Mouse (Mus musculus) lung, adult 2 months (tissue): ENCODE results near the gene Zfp444. TPM values are rescaled to one million over a fixed set of nuclear protein-coding genes. Genes with fewer than 3 reads are reported as not detected.
A peak's percentile ranks its signal among the peaks of the same experiment; 100 is the strongest.

Experiments used
- DNase-seq: peaks from one replicate; pipeline ENCODE4 v3.0.0; 2022
- H3K4me1 ChIP-seq: fragments of 200-500 bp; 2 replicates; pipeline ENCODE4 v1.6.1; 2011; ENCODE audit warnings: low read length; ENCODE audit not compliant: control insufficient read depth, insufficient read depth
- H3K4me3 ChIP-seq: fragments of 200-500 bp; replicated peaks from 2 replicates; pipeline ENCODE3; 2011; ENCODE audit warnings: low read depth, mild to moderate bottlenecking, control low read depth, low read length; ENCODE audit errors: extremely low read depth
- CTCF ChIP-seq: fragments of 200-500 bp; IDR thresholded peaks from 2 replicates; pipeline ENCODE4 v1.5.1; 2011; ENCODE audit warnings: mild to moderate bottlenecking, low read length, control low read depth; ENCODE audit not compliant: insufficient read depth
- POLR2A ChIP-seq: fragments of 200-500 bp; IDR thresholded peaks from 2 replicates; pipeline ENCODE4 v1.6.1; 2011; ENCODE audit warnings: low read depth, mild to moderate bottlenecking, control low read depth, low read length, borderline replicate concordance; ENCODE audit errors: extremely low read depth
- WGBS: fragments of 180-500 bp; shearing (Covaris S2); methylation state at CpG from one replicate; pipeline ENCODE4 v1.1.7; 2018; 5-methylcytosine and 5-hydroxymethylcytosine counted together
- polyA plus RNA-seq: library from polyadenylated mRNA; depleted of rRNA; stranded (reverse); fragments of >200 nt; gene quantifications from 2 replicates; pipeline ENCODE4 v1.2.3, GENCODE M21; 2012

Gene Zfp444
- polyA plus RNA-seq, 1 experiment = 35.2 TPM

DNA sequence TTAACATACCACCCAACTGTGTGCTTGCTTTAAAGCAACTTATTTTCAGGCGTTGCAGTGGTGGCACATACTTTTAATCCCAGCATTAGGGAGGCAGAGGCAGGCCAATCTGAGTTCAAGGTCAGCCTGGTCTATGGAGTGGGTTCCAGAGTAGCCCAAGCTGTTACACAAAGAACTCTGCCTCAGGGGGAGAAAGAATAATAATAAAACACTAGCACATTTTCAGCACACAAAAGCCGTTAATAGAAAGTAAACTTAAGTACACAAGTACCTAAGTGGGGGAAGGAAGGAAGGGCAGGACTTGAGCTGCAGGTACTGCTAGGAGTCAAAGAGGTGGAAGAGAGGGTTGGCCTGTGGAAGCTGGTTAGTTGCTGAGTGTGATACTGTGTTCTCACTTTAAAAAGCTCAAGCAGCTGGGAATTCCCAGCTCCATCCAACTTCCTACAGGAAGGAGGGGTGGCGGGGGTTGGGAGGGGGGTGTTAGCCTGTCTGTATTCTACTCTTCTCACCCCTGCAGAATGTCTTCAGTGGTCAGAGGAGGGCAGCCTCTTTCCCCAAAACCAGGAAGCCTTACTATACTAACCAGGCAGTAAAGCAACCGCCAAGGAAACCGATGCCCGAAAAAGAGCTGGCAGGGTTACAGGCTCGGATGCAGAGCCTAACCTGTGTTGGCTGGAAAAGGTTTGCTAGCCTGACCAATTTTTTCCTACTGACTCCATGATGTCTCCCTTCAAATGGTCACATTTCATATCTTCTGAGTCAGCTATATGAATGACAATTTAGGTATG lies 25.6 kb upstream of the Zfp444 start:
- peaks cover 42% of the 10 kb centered on the region for H3K4me1 ChIP-seq
- no peak for DNase-seq
- H3K4me3 ChIP-seq = no peak overlapping the region
- no peak for TF ChIP-seq POLR2A
- TF ChIP-seq CTCF = no peak
- WGBS = 20% methylated on average over 7 of the region's 7 CpGs

DNA sequence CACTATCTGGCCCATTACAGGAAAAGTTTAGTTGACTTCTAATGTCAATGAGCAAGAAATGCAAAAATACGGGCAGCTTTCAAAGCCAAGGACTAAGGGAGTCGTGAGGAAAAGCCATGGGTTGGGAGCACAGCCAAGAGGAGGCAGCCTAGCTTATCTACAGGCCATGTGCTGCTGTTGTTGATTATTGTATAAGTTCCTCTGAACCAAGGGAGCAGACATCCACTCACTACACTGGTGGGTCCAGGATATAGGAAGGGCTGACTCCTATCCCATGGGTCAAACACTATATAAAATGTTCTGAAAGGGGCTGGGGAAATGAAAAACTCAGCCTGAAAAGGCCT lies 25.1 kb upstream of the Zfp444 start:
- Histone ChIP-seq H3K4me3 (no peak overlapping the region), H3K4me1 (peaks cover 45% of the 10 kb centered on the region)
- TF ChIP-seq CTCF = no peak
- TF ChIP-seq POLR2A = no peak
- no peak for DNase-seq
- 16% methylated on average over 2 of the region's 2 CpGs for WGBS

DNA sequence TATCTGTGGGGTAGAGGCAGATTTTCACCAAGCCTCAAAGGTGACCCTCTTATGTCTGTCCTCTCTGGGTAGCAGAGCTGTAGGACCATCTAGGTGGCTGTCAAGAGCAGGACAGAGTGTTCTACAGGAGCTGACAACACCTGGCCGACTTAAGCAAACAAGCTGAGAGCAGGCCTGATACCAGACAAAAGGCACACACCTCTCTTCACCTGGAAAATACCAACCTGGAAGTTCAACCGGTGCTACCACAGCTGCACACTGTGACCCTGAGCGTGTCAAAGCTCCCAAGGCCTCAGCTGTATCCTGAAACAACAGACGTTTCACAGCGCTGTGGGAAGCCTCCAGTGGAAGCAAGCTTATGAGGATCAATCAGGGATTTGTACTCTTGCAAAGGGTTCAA lies 24.3 kb upstream of the Zfp444 start:
- peak; percentile 44 for DNase-seq
- 58% methylated on average over 5 of the region's 5 CpGs for WGBS
- peaks cover 48% of the 10 kb centered on the region for H3K4me1 ChIP-seq

DNA sequence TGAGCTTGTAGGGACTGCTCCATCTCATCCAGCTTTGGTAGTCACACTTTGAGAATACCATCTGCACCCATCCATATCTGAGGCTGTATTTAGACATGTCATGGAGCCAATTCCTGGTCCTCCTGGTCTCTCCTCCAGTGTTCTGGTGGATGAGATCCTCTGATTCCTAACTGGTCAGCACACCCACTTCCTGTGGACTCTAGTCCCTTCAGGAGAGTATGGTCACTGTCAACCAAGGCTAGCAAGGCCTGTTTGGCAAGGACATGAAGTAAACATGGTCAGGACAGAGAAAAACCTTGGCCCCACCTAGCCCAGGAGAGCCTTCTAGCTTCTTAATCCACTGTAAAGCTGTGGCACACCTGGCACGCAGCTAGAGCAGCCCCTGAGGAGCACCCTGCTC lies 20.8 kb upstream of the Zfp444 start:
- DNase-seq = no peak
- 39% methylated on average over 1 of the region's 1 CpGs for WGBS
- H3K4me3 ChIP-seq = no peak overlapping the region
- peaks cover 36% of the 10 kb centered on the region for H3K4me1 ChIP-seq
- TF ChIP-seq POLR2A (no peak), CTCF (no peak)

More for the DNA sequence above, 24.3 kb upstream of the Zfp444 start:
- no peak overlapping the region for H3K4me3 ChIP-seq
- no peak for TF ChIP-seq POLR2A
- no peak for TF ChIP-seq CTCF

DNA sequence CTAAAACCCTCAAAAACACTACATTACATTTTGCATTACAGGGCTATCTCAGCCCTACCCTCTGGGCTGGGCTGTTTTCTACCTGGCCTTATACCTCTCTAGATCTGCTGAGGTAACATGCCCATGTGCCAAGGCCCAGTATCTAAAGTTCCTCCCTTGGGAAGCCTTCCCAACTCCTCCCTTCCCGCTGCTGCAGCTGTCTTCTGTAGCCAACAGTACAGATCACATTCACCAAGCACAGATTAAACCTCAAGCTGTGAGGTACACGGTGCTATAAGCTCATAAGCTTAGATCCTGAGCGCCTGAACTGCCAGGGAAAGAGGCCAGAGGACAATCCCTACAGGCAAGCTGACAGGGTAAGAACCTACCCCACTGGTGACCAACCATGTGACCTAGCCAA lies 20.0 kb upstream of the Zfp444 start:
- peaks cover 40% of the 10 kb centered on the region for H3K4me1 ChIP-seq
- no peak for TF ChIP-seq CTCF
- TF ChIP-seq POLR2A = no peak
- DNase-seq = no peak
- no peak overlapping the region for H3K4me3 ChIP-seq
- 54% methylated on average over 3 of the region's 3 CpGs for WGBS

DNA sequence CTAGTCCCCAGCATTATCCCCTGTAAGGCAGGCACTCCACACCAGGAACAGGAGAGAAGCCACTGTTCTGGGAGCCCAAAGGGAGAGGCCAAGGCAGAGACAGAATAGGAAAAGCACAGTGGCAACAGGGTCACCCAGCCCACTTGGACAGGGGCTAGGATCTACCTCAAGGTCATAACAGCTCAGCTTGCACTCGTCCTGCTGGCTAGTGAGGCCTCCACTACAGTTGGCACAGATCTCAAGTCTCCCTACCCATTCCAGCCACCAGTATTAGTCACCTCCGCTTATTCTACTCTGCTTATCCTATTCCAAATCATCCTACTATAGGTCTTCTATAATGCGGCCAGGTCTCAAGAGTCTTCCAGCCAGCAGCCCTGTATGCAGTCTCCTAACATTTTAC lies 18.9 kb upstream of the Zfp444 start:
- H3K4me1 ChIP-seq = peaks cover 33% of the 10 kb centered on the region
- DNase-seq = no peak
- 60% methylated on average over 3 of the region's 3 CpGs for WGBS
- H3K4me3 ChIP-seq = no peak overlapping the region
- TF ChIP-seq POLR2A (no peak), CTCF (no peak)

DNA sequence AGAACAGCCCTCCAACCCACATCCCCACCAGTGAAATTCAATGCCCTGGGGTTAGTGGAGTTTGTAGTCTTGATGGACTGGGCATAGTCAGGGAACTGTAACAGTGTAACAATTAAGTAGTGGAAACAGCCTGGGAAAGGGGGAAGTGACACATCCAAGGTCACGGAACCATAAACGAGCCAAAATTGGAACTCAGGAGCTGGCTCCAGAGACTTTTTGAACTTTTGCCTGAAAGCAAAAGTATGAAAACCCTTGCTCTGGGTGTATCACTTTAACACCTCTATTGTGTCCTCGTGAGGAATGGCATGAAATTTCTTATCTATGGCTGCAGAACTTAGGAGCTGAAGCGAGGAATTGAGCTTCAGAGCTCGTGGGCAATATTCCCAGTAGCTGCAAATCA lies 17.9 kb upstream of the Zfp444 start:
- TF ChIP-seq POLR2A (no peak), CTCF (no peak)
- Histone ChIP-seq H3K4me1 (peaks cover 23% of the 10 kb centered on the region), H3K4me3 (no peak overlapping the region)
- DNase-seq = no peak
- 37% methylated on average over 5 of the region's 5 CpGs for WGBS

DNA sequence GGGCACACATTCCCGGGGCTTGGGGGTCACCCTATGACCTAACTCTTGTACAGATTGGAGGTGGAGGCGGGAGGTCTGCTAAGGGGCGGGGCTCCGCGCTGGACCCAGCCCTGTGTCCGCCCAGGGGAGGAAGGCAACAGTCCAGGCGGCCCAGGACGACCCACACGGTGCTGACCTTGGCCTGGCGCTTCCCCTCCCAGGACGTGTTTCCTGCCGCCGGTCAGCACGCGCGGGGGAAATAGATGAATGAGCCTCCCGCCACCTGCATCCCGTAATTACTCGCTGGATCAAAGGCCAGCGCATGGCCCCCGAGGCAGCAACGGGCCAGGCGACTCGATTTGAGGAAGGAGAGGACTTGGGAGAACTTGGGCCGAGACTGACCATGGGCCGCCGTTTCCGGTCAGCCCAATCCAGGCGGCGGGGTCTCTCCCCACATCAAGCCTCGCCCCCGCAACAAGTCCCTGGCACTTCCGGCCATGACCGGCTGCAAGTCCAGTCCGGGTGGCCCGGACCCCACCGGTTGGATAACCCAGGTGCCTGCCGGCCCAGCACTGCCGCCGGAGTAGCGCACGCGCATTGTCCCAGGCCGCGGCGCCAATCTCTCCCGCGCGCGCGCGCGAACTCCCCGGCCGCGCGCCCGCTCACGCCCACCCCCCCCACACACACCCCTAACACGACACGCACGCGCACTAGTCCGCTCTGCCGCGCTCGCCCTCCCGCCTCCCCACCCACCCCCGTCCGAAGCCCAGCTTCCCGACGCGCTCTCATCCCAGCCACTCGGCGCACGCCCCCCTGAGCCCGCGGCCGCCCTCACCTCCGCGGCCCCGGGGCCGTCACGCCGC lies 16.8 kb upstream of the Zfp444 start:
- peaks cover 23% of the 10 kb centered on the region for H3K4me1 ChIP-seq
- WGBS = under 1% methylated on average over 84 of the region's 85 CpGs

DNA sequence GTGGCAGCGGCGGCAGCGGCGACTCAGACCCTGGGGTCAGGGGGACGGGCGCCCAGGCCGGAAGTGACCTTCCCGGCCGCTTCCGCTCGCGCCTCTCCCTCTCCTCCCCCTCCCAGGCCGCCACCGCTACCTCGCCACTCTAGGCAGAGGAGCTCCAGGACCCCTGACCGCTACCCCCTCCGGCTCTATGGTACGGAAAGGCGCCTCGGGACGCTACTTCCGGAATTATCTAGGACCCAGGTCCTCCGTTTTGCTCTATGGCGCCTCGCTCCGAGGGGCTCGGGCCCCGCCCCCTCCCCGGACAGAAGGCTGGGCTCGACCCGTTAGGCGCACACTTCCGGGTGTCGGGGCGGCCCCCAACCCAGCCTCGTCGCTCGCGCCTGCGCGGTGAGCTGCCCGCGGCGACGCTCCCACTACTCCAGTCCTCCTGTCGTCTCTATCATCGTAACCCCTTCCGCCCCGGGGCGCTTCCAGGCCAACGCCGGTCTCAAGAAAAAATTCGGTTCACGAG lies 16.1 kb upstream of the Zfp444 start, which contains the start of gene Zfp787:
Zfp787 (minus strand) TSS at position 97 of the 511 bp plus-strand sequence.
- Histone ChIP-seq H3K4me3 (peak within 1 kb of the TSS; percentile 73), H3K4me1 (peaks cover 23% of the 10 kb centered on the region)
- TF ChIP-seq CTCF (no peak), POLR2A (peak; percentile 40; the same call in 1 of the 2 replicates)
- DNase-seq = peak; percentile 95
- WGBS = under 1% methylated on average over 50 of the region's 54 CpGs

More for the DNA sequence above, 16.8 kb upstream of the Zfp444 start:
- DNase-seq = peak; percentile 81
- TF ChIP-seq POLR2A (peak; percentile 45; the same call in 1 of the 2 replicates), CTCF (no peak)
- peak overlapping the region; percentile 72 for H3K4me3 ChIP-seq

DNA sequence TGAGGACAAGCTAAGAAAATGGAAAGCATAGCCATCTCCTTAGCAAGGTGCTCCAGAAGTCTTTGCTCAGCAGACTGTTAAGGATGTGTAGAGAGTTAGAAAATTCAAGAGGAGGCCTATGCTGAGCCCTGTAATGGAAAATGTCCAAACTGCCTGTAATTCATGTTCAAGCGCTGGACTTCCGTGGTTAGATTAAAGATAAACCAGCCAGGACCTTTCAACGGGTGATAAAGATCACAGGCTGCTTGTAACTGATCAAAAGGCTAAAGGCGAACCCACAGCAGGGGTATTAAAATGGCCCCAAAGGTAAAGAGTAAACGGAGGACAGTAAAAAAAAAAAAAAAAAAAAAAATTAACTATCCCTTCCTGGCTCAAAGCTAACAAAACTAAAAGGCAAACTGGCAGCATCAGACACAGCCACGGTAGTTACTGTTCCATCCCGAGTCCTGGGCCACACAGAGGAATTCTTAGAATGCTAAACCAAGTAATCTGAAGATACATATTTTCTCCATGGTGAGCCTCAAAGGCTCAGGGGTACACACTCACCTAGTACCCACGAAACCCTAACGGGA lies 15.0 kb upstream of the Zfp444 start:
- TF ChIP-seq CTCF = no peak
- no peak for TF ChIP-seq POLR2A
- Histone ChIP-seq H3K4me3 (no peak overlapping the region), H3K4me1 (peaks cover 16% of the 10 kb centered on the region)
- no peak for DNase-seq
- WGBS = 33% methylated on average over 9 of the region's 9 CpGs
